Mouse (Mus musculus) kidney, postnatal 0 days (tissue): ENCODE data around the gene Dmxl2. TPM values are rescaled to one million over a fixed set of nuclear protein-coding genes. Genes with fewer than 3 reads are reported as not detected.

Experiments used
- ATAC-seq: fragments of 200-750 bp; cut with Nextera tagmentation; replicated peaks from 2 replicates; pipeline ENCODE4 v1.8.0; 2017; ENCODE audit warnings: low read depth, moderate number of reproducible peaks, moderate TSS enrichment, moderate library complexity; ENCODE audit not compliant: low FRiP score
- DNase-seq: peaks from one replicate; pipeline ENCODE4 v3.0.0-alpha.2; 2016; ENCODE audit warnings: low spot score
- H3K27ac ChIP-seq: fragments of 300-500 bp; sonication (generic); 2 replicates; pipeline ENCODE4 v1.5.1; 2014; ENCODE audit warnings: mild to moderate bottlenecking
- H3K27me3 ChIP-seq: fragments of 300-500 bp; sonication (generic); 2 replicates; pipeline ENCODE4 v1.6.1; 2014; ENCODE audit warnings: low read length, mixed read lengths; ENCODE audit not compliant: insufficient read depth
- H3K36me3 ChIP-seq: fragments of 300-500 bp; sonication (generic); 2 replicates; pipeline ENCODE4 v1.6.1; 2014; ENCODE audit warnings: low read length, mixed read lengths; ENCODE audit not compliant: insufficient read depth
- H3K4me1 ChIP-seq: fragments of 300-500 bp; sonication (generic); replicated peaks from 2 replicates; pipeline ENCODE4 v1.6.1; 2014; ENCODE audit warnings: antibody characterized with exemption, low read length, mixed read lengths; ENCODE audit not compliant: insufficient read depth
- H3K4me2 ChIP-seq: fragments of 300-500 bp; sonication (generic); 2 replicates; pipeline ENCODE4 v1.6.1; 2014; ENCODE audit warnings: mild to moderate bottlenecking, low read length, moderate library complexity, mixed read lengths
- H3K4me3 ChIP-seq: fragments of 300-500 bp; sonication (generic); replicated peaks from 2 replicates; pipeline ENCODE4 v1.5.1; 2014; ENCODE audit warnings: low read depth, low read length
- H3K9ac ChIP-seq: fragments of 300-500 bp; sonication (generic); 2 replicates; pipeline ENCODE4 v1.6.1; 2014; ENCODE audit warnings: low read depth, low read length
- H3K9me3 ChIP-seq: fragments of 300-500 bp; sonication (generic); replicated peaks from 2 replicates; pipeline ENCODE4 v1.6.1; 2016; ENCODE audit warnings: low read length, inconsistent platforms, mixed read lengths
- CTCF ChIP-seq: IDR thresholded peaks from 2 replicates; pipeline ENCODE4 v1.5.1; 2016; ENCODE audit warnings: antibody characterized with exemption, low read depth, mild to moderate bottlenecking, moderate library complexity
- WGBS: fragments of 180-500 bp; shearing (Covaris S2); extraction: QIAGEN DNeasy Blood & Tissue Kit; methylation state at CpG from one replicate; pipeline ENCODE4 v1.1.7; 2014; 5-methylcytosine and 5-hydroxymethylcytosine counted together
- polyA plus RNA-seq: library from polyadenylated mRNA; unstranded; fragments of >200 nt; fragmentation: Nextera tagmentation; extraction: Ambion mirVana; gene quantifications from 2 replicates; pipeline ENCODE4 v1.2.1, GENCODE M21; 2015

Dmxl2 gene
- polyA plus RNA-seq, 1 experiment from 2014 or later = 8.5 TPM

GRCm38 (mm10) chr9:54484927-54485326, 16.5 kb downstream of the Dmxl2 start:
- DNase-seq (no peak), ATAC-seq (no peak)
- H3K36me3 ChIP-seq = no peaks in the 10 kb centered on the region
- no peak overlapping the region for H3K4me2 ChIP-seq
- no peaks in the 10 kb centered on the region for H3K4me1 ChIP-seq
- no peak for TF ChIP-seq CTCF
- H3K27ac ChIP-seq = no peak overlapping the region
- no peaks in the 10 kb centered on the region for H3K27me3 ChIP-seq
- no peak overlapping the region for H3K4me3 ChIP-seq
- H3K9me3 ChIP-seq = no peaks in the 10 kb centered on the region
- H3K9ac ChIP-seq = no peak overlapping the region
- WGBS = 93% methylated on average over 2 of the region's 2 CpGs

- H3K27ac ChIP-seq = no peak overlapping the region
- no peak overlapping the region for H3K4me2 ChIP-seq
- H3K36me3 ChIP-seq = no peaks in the 10 kb centered on the region
- H3K4me1 ChIP-seq = no peaks in the 10 kb centered on the region
- DNase-seq (no peak), ATAC-seq (no peak)
- WGBS = 70% methylated on average over 4 of the region's 4 CpGs
- TF ChIP-seq CTCF = no peak
- no peak overlapping the region for H3K9ac ChIP-seq
- H3K27me3 ChIP-seq = no peaks in the 10 kb centered on the region
- no peak overlapping the region for H3K4me3 ChIP-seq
- no peaks in the 10 kb centered on the region for H3K9me3 ChIP-seq
Observed at GRCm38 (mm10) chr9:54483215-54483614, 18.2 kb downstream of the Dmxl2 start.

GRCm38 (mm10) chr9:54482763-54483162, 18.7 kb downstream of the Dmxl2 start:
- Histone ChIP-seq H3K27ac (no peak overlapping the region), H3K36me3 (no peaks in the 10 kb centered on the region), H3K4me1 (no peaks in the 10 kb centered on the region), H3K9me3 (no peaks in the 10 kb centered on the region), H3K27me3 (no peaks in the 10 kb centered on the region), H3K9ac (no peak overlapping the region), H3K4me3 (no peak overlapping the region), H3K4me2 (no peak overlapping the region)
- no peak for TF ChIP-seq CTCF
- no peak for ATAC-seq
- 72% methylated on average over 4 of the region's 4 CpGs for WGBS
- no peak for DNase-seq

GRCm38 (mm10) chr9:54479054-54479453, 22.4 kb downstream of the Dmxl2 start:
- Histone ChIP-seq H3K9me3 (no peaks in the 10 kb centered on the region), H3K27me3 (no peaks in the 10 kb centered on the region), H3K9ac (no peak overlapping the region), H3K36me3 (no peaks in the 10 kb centered on the region), H3K4me1 (no peaks in the 10 kb centered on the region), H3K4me3 (no peak overlapping the region), H3K4me2 (no peak overlapping the region), H3K27ac (no peak overlapping the region)
- 100% methylated on average over 1 of the region's 1 CpGs for WGBS
- TF ChIP-seq CTCF = no peak
- DNase-seq (no peak), ATAC-seq (no peak)

- no peak for TF ChIP-seq CTCF
- no peak overlapping the region for H3K4me2 ChIP-seq
- H3K4me1 ChIP-seq = no peaks in the 10 kb centered on the region
- H3K36me3 ChIP-seq = no peaks in the 10 kb centered on the region
- no peak for DNase-seq
- no peak for ATAC-seq
- H3K9me3 ChIP-seq = no peaks in the 10 kb centered on the region
- H3K27me3 ChIP-seq = no peaks in the 10 kb centered on the region
- H3K27ac ChIP-seq = no peak overlapping the region
- WGBS = 68% methylated on average over 3 of the region's 3 CpGs
- no peak overlapping the region for H3K4me3 ChIP-seq
- H3K9ac ChIP-seq = no peak overlapping the region
Observed at GRCm38 (mm10) chr9:54478117-54478516, 23.3 kb downstream of the Dmxl2 start.

GRCm38 (mm10) chr9:54474546-54474945, 26.9 kb downstream of the Dmxl2 start:
- ATAC-seq (no peak), DNase-seq (no peak)
- TF ChIP-seq CTCF = no peak
- no peaks in the 10 kb centered on the region for H3K9me3 ChIP-seq
- H3K27ac ChIP-seq = no peak overlapping the region
- 85% methylated on average over 5 of the region's 5 CpGs for WGBS
- no peaks in the 10 kb centered on the region for H3K36me3 ChIP-seq
- H3K27me3 ChIP-seq = no peaks in the 10 kb centered on the region
- no peak overlapping the region for H3K9ac ChIP-seq
- no peaks in the 10 kb centered on the region for H3K4me1 ChIP-seq
- no peak overlapping the region for H3K4me3 ChIP-seq
- no peak overlapping the region for H3K4me2 ChIP-seq

- no peaks in the 10 kb centered on the region for H3K9me3 ChIP-seq
- no peak overlapping the region for H3K4me2 ChIP-seq
- no peaks in the 10 kb centered on the region for H3K27me3 ChIP-seq
- TF ChIP-seq CTCF = no peak
- 58% methylated on average over 4 of the region's 4 CpGs for WGBS
- ATAC-seq (no peak), DNase-seq (no peak)
- no peak overlapping the region for H3K4me3 ChIP-seq
- no peak overlapping the region for H3K9ac ChIP-seq
- no peaks in the 10 kb centered on the region for H3K4me1 ChIP-seq
- no peaks in the 10 kb centered on the region for H3K36me3 ChIP-seq
- no peak overlapping the region for H3K27ac ChIP-seq
Observed at GRCm38 (mm10) chr9:54474031-54474430, 27.4 kb downstream of the Dmxl2 start.
